Mouse (Mus musculus) midbrain, postnatal 0 days (tissue): ENCODE measurements at regions not wholly inside any gene's neighbourhood (a gene's known extent, or its start where the extent isn't known, plus 50 kb on each side); places are given as distances from the start of the nearest gene placed in this dataset.

ENCODE experiments used
- ATAC-seq: fragments of 200-750 bp; cut with Nextera tagmentation; 2 replicates; pipeline ENCODE4 v1.8.0; 2017; ENCODE audit warnings: moderate number of reproducible peaks, mild to moderate bottlenecking, moderate TSS enrichment, moderate library complexity; ENCODE audit not compliant: low FRiP score
- DNase-seq: peaks from one replicate; pipeline ENCODE4 v3.0.0-alpha.2; 2015; ENCODE audit warnings: low spot score
- H3K27ac ChIP-seq: fragments of 300-500 bp; sonication (generic); 2 replicates; pipeline ENCODE4 v1.5.1; 2014; ENCODE audit warnings: low read depth, mild to moderate bottlenecking, low read length, mixed read lengths
- H3K27me3 ChIP-seq: fragments of 300-500 bp; sonication (generic); 2 replicates; pipeline ENCODE4 v1.6.1; 2014; ENCODE audit warnings: low read length, control low read depth, mixed read lengths; ENCODE audit not compliant: insufficient read depth
- H3K36me3 ChIP-seq: fragments of 300-500 bp; sonication (generic); 2 replicates; pipeline ENCODE4 v1.6.1; 2014; ENCODE audit warnings: low read length, control low read depth, mixed read lengths; ENCODE audit not compliant: insufficient read depth
- H3K4me1 ChIP-seq: fragments of 300-500 bp; sonication (generic); 2 replicates; pipeline ENCODE4 v1.6.1; 2014; ENCODE audit warnings: mild to moderate bottlenecking, control low read depth, antibody characterized with exemption, low read length, mixed read lengths; ENCODE audit not compliant: insufficient read depth
- H3K4me2 ChIP-seq: fragments of 300-500 bp; sonication (generic); 2 replicates; pipeline ENCODE4 v1.6.1; 2014; ENCODE audit warnings: low read depth, mild to moderate bottlenecking, low read length, mixed read lengths; ENCODE audit not compliant: poor library complexity, severe bottlenecking
- H3K4me3 ChIP-seq: fragments of 300-500 bp; sonication (generic); 2 replicates; pipeline ENCODE4 v1.5.1; 2014; ENCODE audit warnings: low read depth, mild to moderate bottlenecking, low read length, moderate library complexity
- H3K9ac ChIP-seq: fragments of 300-500 bp; sonication (generic); replicated peaks from 2 replicates; pipeline ENCODE4 v1.6.1; 2014; ENCODE audit warnings: mild to moderate bottlenecking, low read length, moderate library complexity, mixed read lengths; ENCODE audit not compliant: poor library complexity, severe bottlenecking
- H3K9me3 ChIP-seq: fragments of 300-500 bp; sonication (generic); 2 replicates; pipeline ENCODE4 v1.6.1; 2016; ENCODE audit warnings: low read length, control low read depth
- CTCF ChIP-seq: IDR thresholded peaks from 2 replicates; pipeline ENCODE4 v1.5.1; 2016; ENCODE audit warnings: antibody characterized with exemption, mild to moderate bottlenecking
- WGBS: fragments of 180-500 bp; shearing (Covaris S2); extraction: QIAGEN DNeasy Blood & Tissue Kit; methylation state at CpG from one replicate; pipeline ENCODE4 v1.1.7; 2014; 5-methylcytosine and 5-hydroxymethylcytosine counted together

DNA sequence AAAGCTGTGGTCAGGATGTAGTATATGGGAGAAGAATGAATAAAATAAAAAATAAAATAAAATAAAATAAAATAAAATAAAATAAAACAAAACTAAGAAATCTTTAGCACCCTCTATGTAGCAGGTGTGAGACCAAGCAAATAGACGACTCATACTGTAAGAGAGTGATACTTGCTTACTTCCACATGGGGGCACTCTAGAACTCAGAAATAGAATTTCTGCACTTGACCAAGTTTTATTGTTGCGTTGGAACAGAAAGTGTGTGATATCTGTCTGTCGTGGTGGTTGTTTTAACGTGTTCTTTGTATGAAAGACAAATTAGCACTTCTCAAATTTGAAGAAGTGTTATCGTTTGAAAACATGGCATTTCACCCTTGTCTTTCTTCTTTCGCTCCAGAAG lies 125.4 kb downstream of the Dthd1 start:
- H3K36me3 ChIP-seq, result no peaks in the 10 kb centered on the region
- H3K9me3 ChIP-seq, result no peaks in the 10 kb centered on the region
- no peaks in the 10 kb centered on the region for H3K4me1 ChIP-seq
- no peak overlapping the region for H3K4me3 ChIP-seq
- ATAC-seq (no peak), DNase-seq (peak; percentile 75)
- no peak overlapping the region for H3K9ac ChIP-seq
- 39% methylated on average over 6 of the region's 6 CpGs for WGBS
- TF ChIP-seq CTCF, result peak; percentile 72
- H3K4me2 ChIP-seq, result no peak overlapping the region
- H3K27me3 ChIP-seq, result no peaks in the 10 kb centered on the region
- no peak overlapping the region for H3K27ac ChIP-seq
